Mouse (Mus musculus) neural tube, embryonic 11.5 days (tissue): ENCODE data around the gene Zc3h7b. TPM values are rescaled to one million over a fixed set of nuclear protein-coding genes. Genes with fewer than 3 reads are reported as not detected.
"Not testable (repeated sequence)": the region's sequence is repeated elsewhere in the genome, so short reads cannot be mapped to it uniquely, and the experiment has no call there.

Source experiments
- ATAC-seq: fragments of 200-750 bp; cut with Nextera tagmentation; 2 replicates; pipeline ENCODE4 v1.8.0; 2017; ENCODE audit warnings: moderate number of reproducible peaks, mild to moderate bottlenecking, moderate TSS enrichment, moderate library complexity; ENCODE audit not compliant: insufficient read depth, low FRiP score, low TSS enrichment
- DNase-seq: peaks from one replicate; pipeline ENCODE4 v3.0.0-alpha.2; 2015; ENCODE audit warnings: low spot score
- H3K27ac ChIP-seq: fragments of 300-500 bp; sonication (generic); 2 replicates; pipeline ENCODE4 v1.5.1; 2014; ENCODE audit warnings: low read depth, mild to moderate bottlenecking, low read length
- H3K27me3 ChIP-seq: fragments of 300-500 bp; sonication (generic); 2 replicates; pipeline ENCODE4 v1.6.1; 2014; ENCODE audit warnings: mild to moderate bottlenecking, low read length, mixed read lengths; ENCODE audit not compliant: control insufficient read depth, insufficient read depth
- H3K36me3 ChIP-seq: fragments of 300-500 bp; sonication (generic); 2 replicates; pipeline ENCODE4 v1.6.1; 2014; ENCODE audit warnings: mild to moderate bottlenecking, low read length, moderate library complexity, mixed read lengths; ENCODE audit not compliant: control insufficient read depth, insufficient read depth
- H3K4me1 ChIP-seq: fragments of 300-500 bp; sonication (generic); 2 replicates; pipeline ENCODE4 v1.6.1; 2014; ENCODE audit warnings: low read length, mixed read lengths; ENCODE audit not compliant: control insufficient read depth, insufficient read depth
- H3K4me2 ChIP-seq: fragments of 300-500 bp; sonication (generic); 2 replicates; pipeline ENCODE4 v1.6.1; 2014; ENCODE audit warnings: low read depth, mild to moderate bottlenecking, moderate library complexity
- H3K4me3 ChIP-seq: fragments of 300-500 bp; sonication (generic); 2 replicates; pipeline ENCODE4 v1.5.1; 2014; ENCODE audit warnings: low read depth, low read length
- H3K9ac ChIP-seq: fragments of 300-500 bp; sonication (generic); 2 replicates; pipeline ENCODE4 v1.6.1; 2014; ENCODE audit warnings: mild to moderate bottlenecking, low read length
- H3K9me3 ChIP-seq: fragments of 300-500 bp; sonication (generic); 2 replicates; pipeline ENCODE4 v1.6.1; 2016; ENCODE audit warnings: low read length; ENCODE audit not compliant: control insufficient read depth
- WGBS: fragments of 180-500 bp; shearing (Covaris S2); extraction: QIAGEN DNeasy Blood & Tissue Kit; methylation state at CpG from one replicate; pipeline ENCODE4 v1.1.7; 2014; 5-methylcytosine and 5-hydroxymethylcytosine counted together
- polyA plus RNA-seq: library from polyadenylated mRNA; unstranded; fragments of >200 nt; fragmentation: Nextera tagmentation; extraction: Ambion mirVana; gene quantifications from 2 replicates; pipeline ENCODE4 v1.2.1, GENCODE M21; 2014

The Zc3h7b gene
- polyA plus RNA-seq, 1 experiment from 2014 or later = 48.8 TPM

DNA sequence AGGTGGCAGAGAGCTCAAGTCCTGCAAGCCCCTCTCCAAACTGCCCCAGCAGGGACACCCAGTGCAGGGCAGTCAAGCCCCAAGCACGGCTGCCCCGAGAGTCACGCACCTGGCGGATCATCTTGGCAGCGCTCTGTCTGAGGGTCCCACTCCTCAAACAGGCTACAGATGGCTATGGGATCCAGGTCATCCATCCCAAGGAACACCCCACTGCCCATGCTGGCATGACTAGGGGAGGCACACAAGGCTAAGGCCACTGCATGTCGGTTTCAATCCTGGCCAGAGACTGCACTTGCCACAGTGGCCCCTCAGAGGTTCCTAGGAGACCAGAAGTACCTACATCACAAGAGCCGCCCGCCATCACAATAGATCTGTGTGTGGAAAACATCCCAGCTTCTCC is 18.9 kb upstream of the Zc3h7b start:
- H3K4me3 ChIP-seq = no peak overlapping the region
- H3K27ac ChIP-seq = no peak overlapping the region
- H3K9me3 ChIP-seq = no peaks in the 10 kb centered on the region
- no peak for DNase-seq
- H3K4me2 ChIP-seq = no peak overlapping the region
- no peak for ATAC-seq
- no peaks in the 10 kb centered on the region for H3K27me3 ChIP-seq
- WGBS = 97% methylated on average over 8 of the region's 8 CpGs
- peaks cover 9% of the 10 kb centered on the region for H3K4me1 ChIP-seq
- peaks cover 11% of the 10 kb centered on the region for H3K36me3 ChIP-seq
- no peak overlapping the region for H3K9ac ChIP-seq

DNA sequence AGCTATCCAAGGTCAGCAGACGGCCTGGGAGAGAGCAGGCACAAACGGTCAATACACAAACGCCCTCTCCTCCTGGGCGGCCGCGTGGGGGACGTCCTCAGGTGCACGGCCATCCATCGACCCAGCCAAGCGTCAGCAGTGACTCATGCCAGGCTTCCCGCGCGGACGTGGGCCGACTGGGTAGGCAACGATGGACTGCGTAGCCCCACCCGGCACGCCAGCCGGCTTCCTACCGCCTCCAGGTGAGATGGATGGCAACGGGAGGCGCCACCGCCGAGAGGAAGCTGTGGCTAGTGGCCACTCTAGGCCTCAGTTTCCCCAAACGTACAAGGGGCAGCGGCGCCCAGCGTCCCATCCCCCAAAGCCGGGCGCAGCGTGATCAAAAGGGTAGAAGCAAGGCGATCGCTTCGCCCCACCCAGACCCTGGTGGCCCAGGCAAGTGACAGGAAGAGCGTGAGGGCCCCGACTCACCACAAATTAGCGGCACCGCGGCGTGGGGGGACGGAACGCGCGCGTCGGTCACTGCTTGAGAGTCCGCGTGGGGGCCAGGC is 15.5 kb upstream of the Zc3h7b start:
- Histone ChIP-seq H3K27ac (no peak overlapping the region), H3K36me3 (peaks cover under 1% of the 10 kb centered on the region; the same call in 1 of the 2 replicates), H3K9me3 (no peaks in the 10 kb centered on the region), H3K27me3 (no peaks in the 10 kb centered on the region), H3K4me2 (peak overlapping the region; percentile 92), H3K9ac (peak overlapping the region; percentile 92), H3K4me1 (peaks cover 9% of the 10 kb centered on the region), H3K4me3 (peak overlapping the region; percentile 100)
- WGBS = under 1% methylated on average over 49 of the region's 49 CpGs
- ATAC-seq (peak; percentile 60; the same call in 1 of the 2 replicates), DNase-seq (no peak)

DNA sequence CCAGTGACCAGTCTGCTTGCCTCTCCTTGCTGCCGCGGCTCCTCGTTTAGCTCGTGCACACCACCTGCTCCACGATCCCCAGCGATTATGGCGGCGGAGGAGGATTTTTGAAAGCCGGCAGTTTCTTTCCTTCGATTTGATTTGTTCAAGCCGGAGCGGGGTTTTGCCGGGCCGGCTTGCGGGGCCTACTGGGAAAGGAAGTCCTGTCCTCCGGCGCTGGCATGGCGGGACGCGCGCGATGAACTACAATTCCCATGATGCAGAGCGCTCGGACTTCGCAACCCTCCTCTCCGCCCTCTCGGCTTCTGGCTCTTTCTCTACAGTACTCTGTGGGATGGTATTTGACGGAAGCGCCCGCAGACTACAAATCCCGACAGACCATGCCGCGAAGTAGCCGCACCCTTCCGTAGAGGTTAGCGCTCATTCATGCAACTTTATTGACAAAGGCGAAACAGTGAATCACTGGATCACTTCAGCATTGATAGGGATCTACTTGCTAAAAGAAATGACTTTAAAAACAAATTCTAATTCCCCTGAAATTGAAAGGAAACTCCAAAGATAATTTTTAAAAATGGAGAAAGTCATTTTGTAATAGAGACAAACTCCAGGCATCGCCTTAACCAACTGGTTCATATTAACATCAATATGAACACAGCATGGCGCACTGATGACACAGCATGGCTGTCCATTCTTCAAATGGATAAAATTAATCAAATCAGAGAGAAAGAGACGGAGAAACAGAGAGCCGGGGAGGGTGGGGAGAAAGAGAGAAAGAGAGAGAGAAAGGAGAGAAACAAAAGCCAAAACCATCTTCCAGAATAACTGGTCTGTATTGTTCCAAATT is 14.8 kb upstream of the Zc3h7b start:
- H3K36me3 ChIP-seq = no peaks in the 10 kb centered on the region
- H3K9ac ChIP-seq = peak overlapping the region; percentile 92
- WGBS = 5% methylated on average over 41 of the region's 41 CpGs
- H3K4me1 ChIP-seq = peaks cover 9% of the 10 kb centered on the region
- no peak overlapping the region for H3K27ac ChIP-seq
- peak overlapping the region; percentile 100 for H3K4me3 ChIP-seq
- H3K4me2 ChIP-seq = peak overlapping the region; percentile 92
- H3K9me3 ChIP-seq = no peaks in the 10 kb centered on the region
- no peaks in the 10 kb centered on the region for H3K27me3 ChIP-seq
- peak; percentile 99 for DNase-seq
- ATAC-seq = peak; percentile 99

DNA sequence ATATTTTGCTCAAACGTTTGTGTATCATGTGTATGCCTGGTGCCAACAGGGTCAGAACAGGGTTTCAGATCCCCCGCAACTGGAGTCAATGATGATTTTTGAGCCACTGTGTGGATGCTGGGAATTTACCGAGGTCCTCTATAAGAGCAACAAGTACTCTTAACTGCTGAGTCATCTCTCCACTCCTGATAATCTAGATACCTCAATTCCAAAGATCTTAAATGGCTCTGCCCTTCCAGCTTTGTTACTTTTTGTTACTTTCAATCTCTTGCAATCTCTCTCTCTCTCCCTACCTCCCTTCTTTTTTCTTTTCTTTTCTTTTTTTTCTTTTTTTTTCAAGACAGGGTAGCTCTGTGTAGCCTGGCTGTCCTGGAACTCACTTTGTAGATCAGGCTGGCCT is 9.8 kb upstream of the Zc3h7b start:
- Histone ChIP-seq H3K4me3 (no peak overlapping the region), H3K4me1 (no peaks in the 10 kb centered on the region), H3K9ac (no peak overlapping the region), H3K27me3 (no peaks in the 10 kb centered on the region), H3K4me2 (no peak overlapping the region), H3K9me3 (no peaks in the 10 kb centered on the region), H3K27ac (no peak overlapping the region), H3K36me3 (no peaks in the 10 kb centered on the region)
- WGBS = 67% methylated on average over 3 of the region's 3 CpGs
- ATAC-seq = no peak
- no peak for DNase-seq

DNA sequence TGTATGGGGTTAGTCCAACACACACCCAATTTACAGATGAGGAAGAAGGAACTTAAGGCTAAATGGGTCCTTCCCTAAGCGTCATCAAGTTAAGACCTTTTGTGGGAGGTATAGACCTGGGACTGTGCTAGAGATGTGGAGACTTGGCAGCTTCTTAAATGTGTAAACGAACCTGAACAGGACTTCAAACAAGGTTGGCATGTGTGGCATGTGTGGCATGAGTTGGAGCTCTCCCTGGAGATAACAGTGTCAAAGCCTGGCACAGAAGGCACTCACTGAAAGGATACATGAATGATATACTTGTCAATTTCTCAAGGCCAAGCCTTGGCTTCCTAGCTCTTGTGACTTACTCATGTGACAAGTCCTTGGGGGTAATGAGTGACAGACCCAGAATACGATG is 5.6 kb upstream of the Zc3h7b start:
- Histone ChIP-seq H3K9ac (no peak overlapping the region), H3K4me3 (no peak overlapping the region), H3K4me1 (peaks cover 1% of the 10 kb centered on the region; the same call in 1 of the 2 replicates), H3K36me3 (no peaks in the 10 kb centered on the region), H3K27me3 (no peaks in the 10 kb centered on the region), H3K27ac (no peak overlapping the region), H3K4me2 (no peak overlapping the region), H3K9me3 (no peaks in the 10 kb centered on the region)
- 87% methylated on average over 3 of the region's 3 CpGs for WGBS
- no peak for ATAC-seq
- DNase-seq = no peak

DNA sequence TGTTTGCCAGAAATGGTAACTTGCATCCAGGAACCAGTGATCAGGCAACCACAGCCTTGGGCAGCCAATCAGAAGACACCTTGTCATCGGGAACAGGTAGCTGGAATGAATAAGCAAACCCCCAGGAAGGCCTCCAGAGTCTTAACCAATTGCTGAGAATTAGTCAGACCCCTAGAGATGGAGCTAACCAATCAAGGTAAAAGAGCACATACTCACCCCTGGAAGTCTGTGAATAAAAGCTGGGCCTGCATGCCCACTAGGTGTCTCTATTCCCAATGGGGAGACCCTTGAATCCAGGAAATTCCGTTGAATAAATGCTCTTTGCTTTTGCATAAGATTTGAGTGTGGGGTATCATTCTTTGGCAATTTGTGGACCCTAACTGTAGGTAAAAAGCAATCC is 4.9 kb upstream of the Zc3h7b start:
- no peaks in the 10 kb centered on the region for H3K9me3 ChIP-seq
- 11% methylated on average over 2 of the region's 2 CpGs for WGBS

DNA sequence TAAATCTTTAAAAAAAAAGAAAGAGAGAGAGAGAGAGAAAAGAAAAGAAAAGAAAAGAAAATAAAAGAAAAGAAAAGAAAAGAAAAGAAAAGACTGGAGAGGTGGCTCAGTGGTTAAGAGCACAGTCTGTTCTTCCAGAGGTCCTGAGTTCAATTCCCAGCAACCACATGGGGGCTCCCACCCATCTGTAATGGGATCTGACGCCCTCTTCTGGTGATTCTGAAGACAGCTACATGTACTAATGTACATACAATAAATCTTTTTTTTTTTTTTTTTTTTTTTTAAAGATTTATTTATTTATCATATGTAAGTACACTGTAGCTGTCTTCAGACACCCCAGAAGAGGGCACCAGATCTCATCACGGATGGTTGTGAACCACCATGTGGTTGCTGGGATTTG is 2.5 kb upstream of the Zc3h7b start:
- not testable (repeated sequence) for H3K9ac ChIP-seq, H3K27ac ChIP-seq, ATAC-seq

More for the DNA sequence above, 4.9 kb upstream of the Zc3h7b start:
- no peak for ATAC-seq
- no peak overlapping the region for H3K4me2 ChIP-seq
- DNase-seq = no peak
- no peak overlapping the region for H3K27ac ChIP-seq
- no peak overlapping the region for H3K4me3 ChIP-seq
- H3K36me3 ChIP-seq = no peaks in the 10 kb centered on the region
- H3K27me3 ChIP-seq = no peaks in the 10 kb centered on the region
- peaks cover 5% of the 10 kb centered on the region; the same call in 1 of the 2 replicates for H3K4me1 ChIP-seq
- H3K9ac ChIP-seq = no peak overlapping the region

DNA sequence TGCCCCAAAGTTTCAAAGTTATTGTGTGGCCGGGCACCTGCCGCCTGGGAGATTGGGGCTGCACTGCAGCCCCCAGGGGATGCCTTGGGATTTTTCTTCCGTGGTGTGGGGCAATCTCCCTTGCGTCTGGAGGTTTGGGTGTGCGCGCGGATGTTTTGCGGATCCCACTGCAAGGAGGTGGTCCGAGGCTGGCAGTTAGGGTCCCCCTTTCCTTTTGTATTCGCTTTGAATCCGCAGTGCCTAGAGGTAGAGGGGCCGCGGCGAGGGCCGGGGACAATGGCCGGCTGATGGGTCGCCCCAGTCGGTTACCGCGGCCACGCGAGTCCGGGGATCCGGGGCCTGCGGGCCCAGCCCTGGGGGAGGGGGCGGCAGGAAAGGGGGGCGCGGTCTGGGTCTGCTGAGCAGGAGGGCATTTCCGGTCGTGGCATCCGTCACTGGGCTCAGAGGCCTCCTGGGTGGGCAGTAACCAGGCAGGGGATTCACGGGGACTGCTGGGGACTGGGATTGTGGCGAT is 801 bp downstream of the Zc3h7b start:
- peak; percentile 90 for ATAC-seq
- Histone ChIP-seq H3K27ac (peak overlapping the region; percentile 89), H3K9ac (peak overlapping the region; percentile 97), H3K4me1 (peaks cover 11% of the 10 kb centered on the region), H3K27me3 (no peaks in the 10 kb centered on the region), H3K4me3 (peak overlapping the region; percentile 98), H3K4me2 (peak overlapping the region; percentile 84), H3K36me3 (no peaks in the 10 kb centered on the region), H3K9me3 (no peaks in the 10 kb centered on the region)
- peak; percentile 81 for DNase-seq
- 0% methylated on average over 32 of the region's 33 CpGs for WGBS

More for the DNA sequence above, 2.5 kb upstream of the Zc3h7b start:
- H3K4me2 ChIP-seq, H3K4me3 ChIP-seq, H3K4me1 ChIP-seq, H3K36me3 ChIP-seq, H3K9me3 ChIP-seq, H3K27me3 ChIP-seq, DNase-seq: not testable (repeated sequence)
- WGBS = 40% methylated on average over 2 of the region's 2 CpGs
